Mouse (Mus musculus) naive thymus-derived CD4-positive, alpha-beta T cell, adult 5 months (primary cell): Measurements from ENCODE around the gene Dpagt1. TPM values are rescaled to one million over a fixed set of nuclear protein-coding genes. Genes with fewer than 3 reads are reported as not detected.

Experiments used
- polyA plus RNA-seq: library from polyadenylated mRNA; unstranded; fragments of 100-300 nt; shearing (Covaris generic); gene quantifications from one replicate; pipeline ENCODE4 v1.2.1, GENCODE M21; 2017

Gene Dpagt1
- 6.6 TPM for polyA plus RNA-seq

DNA sequence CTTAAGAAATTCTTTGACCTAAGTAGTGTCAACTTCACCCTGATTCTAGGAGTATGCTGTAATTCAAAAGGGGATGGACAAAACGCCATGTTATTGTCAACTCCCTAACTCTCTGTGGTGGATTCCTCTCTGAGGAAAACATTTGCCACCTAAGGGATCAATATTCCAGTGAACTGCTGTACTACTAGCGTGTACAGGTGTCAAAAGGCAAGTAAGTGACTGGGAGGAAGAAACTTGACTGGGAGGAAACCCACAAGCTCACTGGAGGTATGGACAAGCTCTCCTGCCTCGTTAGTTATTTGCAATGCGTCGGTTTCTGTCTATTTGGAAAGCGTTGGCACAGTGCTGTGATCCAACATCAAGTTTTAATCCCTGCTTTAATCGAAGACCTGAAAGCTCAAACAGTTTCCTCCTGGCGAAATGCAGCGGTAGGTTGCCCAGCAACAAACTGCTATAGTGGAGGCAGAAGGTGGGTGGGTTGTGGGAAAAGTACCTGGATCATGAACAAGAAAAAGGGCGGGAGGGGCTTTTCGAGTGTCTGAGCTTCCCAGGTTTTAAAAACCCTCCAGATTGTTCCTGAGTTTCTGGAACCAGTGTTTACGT, at the start of gene Dpagt1:
Dpagt1 (plus strand) TSS at position 252 of the 603 bp plus-strand sequence.

DNA sequence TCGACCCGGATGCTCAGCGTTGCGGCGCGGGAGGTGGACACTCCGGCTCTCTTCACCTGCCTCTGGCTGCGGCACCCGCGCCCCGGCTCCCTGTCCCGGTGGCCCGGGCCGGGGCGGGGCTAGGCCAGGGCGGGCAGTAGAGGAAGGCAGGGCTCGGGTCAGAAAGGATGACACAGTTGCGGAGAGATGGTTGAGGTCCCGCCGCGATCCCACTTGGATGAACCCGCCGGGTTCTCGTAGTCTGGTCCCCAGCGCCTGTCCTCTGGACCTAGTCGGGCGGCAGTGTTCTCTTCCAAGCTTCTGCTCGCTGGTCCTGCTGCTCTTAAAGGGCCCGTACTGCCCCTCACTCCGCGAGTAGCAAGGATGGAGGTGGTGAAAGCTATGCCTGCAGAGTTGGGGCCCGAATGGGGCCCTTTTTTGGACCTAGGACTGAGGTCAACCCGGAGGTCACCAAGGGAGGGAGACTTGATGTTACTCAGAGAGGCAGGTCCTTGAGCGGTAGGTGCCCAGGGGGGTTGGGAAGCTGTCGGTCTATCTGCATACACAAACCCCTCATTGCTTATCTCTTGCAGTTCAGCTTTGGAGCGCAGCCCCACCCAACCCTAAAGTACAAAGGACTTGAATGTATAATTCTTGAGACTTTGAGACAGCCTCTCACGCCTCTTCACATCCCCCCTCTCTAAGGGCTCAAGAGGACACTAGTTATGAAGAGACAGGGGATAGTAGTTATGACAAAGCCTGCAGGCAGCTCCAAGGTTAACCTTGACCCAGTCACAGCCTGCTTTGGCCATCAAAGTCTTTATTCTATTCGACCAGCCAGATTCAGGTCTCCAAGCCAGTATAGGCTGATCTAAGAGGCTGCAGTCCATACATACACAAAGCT, 37.5 kb upstream of the Dpagt1 start, which contains the start of gene Abcg4:
Abcg4 (minus strand) TSS at position 540 of the 883 bp plus-strand sequence.

DNA sequence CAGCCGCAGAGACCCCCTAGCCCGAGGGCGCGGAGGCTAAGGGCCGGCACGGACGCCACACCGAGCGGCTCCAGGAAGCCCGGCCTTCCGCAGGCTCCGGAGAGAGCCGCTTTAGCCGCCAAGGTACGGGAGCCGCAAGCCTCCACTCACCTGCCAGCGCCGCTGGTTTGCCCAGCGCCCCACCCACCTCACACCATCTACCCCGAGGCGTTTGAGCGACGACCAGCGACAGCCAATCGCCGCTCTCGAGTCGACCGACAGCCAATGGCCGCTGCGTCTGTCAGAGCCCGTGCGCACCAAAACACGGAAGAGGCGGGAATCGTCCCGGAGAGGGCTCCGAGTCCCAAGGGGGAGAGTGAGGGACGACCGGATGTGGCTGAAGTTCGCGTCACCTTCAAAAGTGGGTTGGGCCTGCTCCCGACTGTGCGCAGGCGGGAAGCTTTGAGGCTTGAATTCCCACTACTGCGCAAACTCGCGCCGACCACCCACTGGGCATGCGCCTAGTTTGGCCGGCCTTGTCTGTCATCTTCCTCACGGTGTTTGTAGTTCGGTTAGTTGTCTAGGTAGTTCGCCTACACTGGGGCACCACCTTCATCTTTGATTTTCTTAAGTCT, 20.2 kb upstream of the Dpagt1 start, which contains the start of gene Hinfp:
Hinfp (minus strand) TSS at position 206 of the 614 bp plus-strand sequence.

DNA sequence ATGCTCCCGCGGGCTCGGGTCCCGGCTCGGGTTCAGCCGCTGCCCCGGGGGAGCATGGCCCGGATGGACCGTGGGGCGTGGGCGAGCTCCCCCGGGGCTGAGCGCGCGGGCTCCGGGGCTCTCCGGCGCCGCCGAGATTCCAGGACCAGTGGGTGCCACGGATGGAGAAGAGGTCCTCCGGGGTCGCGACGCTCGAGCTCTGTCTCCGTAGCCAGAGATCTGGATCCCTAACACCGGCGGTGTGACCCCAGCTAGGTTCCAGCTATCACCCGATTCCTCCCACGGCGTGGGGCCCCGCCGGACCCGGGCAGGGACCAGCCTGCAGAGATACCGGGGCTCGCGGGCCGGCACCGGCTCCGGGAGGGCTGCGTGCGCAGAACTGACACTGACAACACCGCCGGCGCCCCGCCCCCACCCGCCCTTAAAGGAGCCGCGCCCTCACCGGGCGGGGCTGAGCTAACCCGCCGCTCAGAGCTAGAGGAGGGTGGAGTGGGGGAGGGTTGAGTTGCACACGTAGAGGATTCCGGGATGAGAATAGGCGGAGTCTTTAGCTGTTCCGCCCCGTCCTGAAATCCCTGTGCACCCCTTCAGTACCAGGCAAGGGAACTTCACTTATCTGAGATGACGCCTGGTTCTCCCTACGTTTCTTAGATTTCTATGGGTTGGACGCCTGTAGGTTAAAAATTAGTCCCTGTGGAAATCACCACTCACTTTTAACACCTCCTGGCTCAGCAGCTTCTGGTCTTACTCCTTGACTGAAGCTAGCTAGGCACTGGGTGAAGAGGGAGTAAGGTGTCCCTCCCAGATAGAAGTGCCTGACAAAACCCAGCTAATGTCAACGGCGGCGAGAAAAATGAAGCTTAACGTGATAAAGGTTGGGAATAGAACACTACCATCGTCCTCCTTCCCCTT, 5.7 kb upstream of the Dpagt1 start, which contains the start of gene C2cd2l:
C2cd2l (minus strand) TSS at position 399 of the 912 bp plus-strand sequence.

DNA sequence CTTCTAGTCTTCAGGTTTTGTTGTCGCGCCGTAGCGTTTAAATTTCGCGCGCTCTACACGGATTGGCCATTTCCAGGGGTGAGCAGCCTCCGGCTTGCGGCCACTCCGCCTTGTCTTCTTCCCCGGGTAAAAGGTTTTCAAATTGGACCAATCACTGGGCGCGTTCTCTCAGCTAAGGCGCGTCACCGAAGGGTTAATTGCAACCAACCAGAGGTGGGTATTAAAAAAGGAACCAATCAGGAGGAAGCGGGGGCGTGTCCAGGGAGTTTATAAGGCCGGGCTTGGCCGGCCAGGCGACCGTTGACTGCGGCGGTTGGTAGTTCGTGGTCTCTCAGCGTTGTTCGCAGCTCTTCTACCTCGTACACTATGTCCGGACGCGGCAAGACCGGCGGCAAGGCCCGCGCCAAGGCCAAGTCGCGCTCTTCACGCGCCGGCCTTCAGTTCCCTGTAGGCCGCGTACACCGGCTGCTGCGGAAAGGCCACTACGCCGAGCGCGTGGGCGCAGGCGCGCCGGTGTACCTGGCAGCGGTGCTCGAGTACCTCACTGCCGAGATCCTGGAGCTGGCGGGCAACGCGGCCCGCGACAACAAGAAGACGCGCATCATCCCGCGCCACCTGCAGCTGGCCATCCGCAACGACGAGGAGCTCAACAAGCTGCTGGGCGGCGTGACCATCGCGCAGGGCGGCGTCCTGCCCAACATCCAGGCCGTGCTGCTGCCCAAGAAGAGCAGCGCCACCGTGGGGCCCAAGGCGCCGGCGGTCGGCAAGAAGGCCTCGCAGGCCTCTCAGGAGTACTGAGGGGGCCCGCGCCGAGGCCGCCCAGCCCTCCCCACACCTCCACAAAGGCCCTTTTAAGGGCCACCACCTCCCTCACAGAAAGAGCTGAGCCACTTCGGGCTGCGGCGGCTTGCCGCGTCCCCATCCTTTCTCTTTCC, 8.8 kb downstream of the Dpagt1 start, which contains the start of gene H2afx:
H2afx (plus strand) TSS at position 299 of the 935 bp plus-strand sequence.

DNA sequence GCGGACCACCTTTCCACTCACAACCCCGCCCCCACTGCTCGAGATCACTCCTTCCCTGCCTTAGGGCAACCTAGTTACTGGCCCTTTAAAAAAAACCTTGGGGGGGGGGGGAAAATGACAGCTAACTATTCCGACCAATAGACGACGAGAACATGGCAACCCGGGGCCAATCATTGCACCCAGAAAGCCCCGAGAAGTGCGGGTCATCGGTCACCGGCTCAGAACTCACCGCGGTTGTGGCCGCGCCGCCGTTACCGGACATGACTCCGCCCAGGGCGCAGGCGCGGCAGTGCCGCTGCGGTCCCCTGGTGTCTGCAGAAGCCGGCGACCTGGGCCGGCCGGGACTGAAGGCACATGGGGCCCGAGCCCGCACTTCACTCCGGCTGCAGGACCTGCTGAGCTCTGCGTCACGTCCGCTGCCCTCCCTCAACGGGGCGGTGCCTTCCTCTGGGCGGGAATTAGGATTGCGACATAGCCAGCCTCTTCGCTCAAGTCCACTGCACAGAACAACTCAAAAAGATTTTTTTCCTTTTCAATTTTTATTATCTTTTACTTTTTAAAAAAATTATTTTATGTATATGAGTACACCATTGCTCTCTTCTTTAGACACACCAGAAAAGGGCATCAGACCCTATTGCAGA, 18.1 kb downstream of the Dpagt1 start, which contains the start of gene Hmbs:
Hmbs (minus strand) TSS at position 448 of the 641 bp plus-strand sequence.

DNA sequence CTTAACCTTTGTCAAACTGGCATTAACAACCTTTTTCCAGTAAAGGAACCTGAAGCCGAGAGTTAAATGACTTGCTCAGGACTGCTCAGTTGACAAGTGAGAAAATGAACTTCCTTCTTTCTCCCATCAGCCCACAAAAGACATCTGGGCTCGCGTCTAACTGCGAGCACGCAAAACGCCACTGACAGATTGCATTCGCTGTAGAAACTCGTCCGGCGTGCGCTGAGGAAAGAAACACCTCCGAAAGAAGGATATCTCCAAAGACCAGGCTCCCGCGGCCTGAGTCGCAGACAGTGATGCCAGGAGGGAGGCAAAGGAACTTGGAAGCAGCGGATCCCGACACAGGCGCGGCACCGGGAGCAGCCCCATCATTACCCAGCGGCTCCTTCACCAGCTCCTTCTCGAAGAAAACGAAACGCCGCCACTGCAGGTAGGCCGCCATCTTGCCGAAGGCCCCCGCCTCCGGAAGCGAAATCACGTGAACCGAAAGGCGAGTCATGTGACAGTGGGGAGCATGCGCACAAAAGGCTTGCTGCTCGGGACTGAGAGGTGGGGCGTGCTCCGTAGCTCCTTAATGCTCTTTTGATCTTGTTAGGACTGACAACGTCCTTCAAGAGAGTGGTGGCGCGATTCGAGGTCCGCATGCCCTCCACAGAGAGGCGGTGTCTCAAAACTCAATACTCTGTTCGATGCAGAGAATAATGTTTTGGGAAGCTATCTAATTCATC, 35.5 kb downstream of the Dpagt1 start, which contains the start of gene Vps11:
Vps11 (minus strand) TSS at position 481 of the 728 bp plus-strand sequence.

DNA sequence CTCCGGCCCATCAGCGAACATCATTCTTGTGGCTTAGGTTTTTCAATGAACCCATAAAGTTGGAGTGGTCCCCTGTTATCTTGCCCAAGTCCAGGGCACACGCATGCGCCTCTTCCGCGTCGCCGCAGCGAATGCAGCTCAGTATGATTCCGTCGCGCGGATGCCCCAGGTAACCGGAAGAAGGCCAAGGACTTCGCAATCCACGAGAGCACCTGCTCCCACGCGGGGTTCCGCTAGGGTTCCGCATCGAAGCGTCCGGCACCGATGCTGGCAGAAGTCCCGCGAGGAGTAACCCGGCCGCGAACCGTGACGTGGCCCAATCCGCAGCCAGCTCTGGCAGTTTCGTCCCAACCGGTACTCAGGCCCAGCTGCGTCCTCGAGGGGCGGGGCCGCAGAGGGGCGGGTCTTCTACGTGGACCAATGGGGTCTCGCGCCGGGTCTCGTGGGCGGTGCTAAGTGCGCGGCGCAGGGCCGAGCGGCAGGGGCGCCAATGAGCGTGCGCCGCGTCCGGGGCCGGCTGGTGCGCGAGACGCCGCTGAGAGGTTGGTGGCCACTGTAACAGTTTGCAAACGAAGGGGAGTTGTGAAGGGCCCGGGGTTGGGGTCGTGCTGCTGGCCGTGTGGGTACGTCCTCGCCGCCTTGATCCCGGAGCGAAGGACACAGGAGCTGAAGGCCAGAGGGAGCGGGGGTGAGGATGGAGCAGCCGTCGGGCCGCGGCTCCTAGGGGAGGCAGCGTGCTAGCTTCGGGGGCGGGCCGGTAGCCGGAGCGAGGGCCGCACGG, 53.4 kb downstream of the Dpagt1 start, which contains the start of gene Hyou1:
Hyou1 (plus strand) TSS at position 437 of the 781 bp plus-strand sequence.

Other genes starting within 250 kb of the Dpagt1 start
- gene Mfrp, start 224.3 kb upstream of the Dpagt1 start, polyA plus RNA-seq = not detected
- gene C1qtnf5, start 218.8 kb upstream of the Dpagt1 start, polyA plus RNA-seq = not detected
- gene Gm49380, start 212.5 kb upstream of the Dpagt1 start, polyA plus RNA-seq = not detected
- 20.6 TPM for gene Rnf26, start 212.5 kb upstream of the Dpagt1 start, polyA plus RNA-seq
- gene Mcam, start 191.6 kb upstream of the Dpagt1 start, polyA plus RNA-seq = 0.70 TPM
- 46.8 TPM for gene Cbl, start 92.0 kb upstream of the Dpagt1 start, polyA plus RNA-seq
- gene Ccdc153, start 85.3 kb upstream of the Dpagt1 start, polyA plus RNA-seq = not detected
- not detected for gene Pdzd3, start 74.5 kb upstream of the Dpagt1 start, polyA plus RNA-seq
- gene Nlrx1, start 57.4 kb upstream of the Dpagt1 start, polyA plus RNA-seq = 2.9 TPM
- not detected for gene Abcg4, start 37.4 kb upstream of the Dpagt1 start, polyA plus RNA-seq
- 49.0 TPM for gene Hinfp, start 20.3 kb upstream of the Dpagt1 start, polyA plus RNA-seq
- gene C2cd2l, start 5.7 kb upstream of the Dpagt1 start, polyA plus RNA-seq = 19.9 TPM
- 62.7 TPM for gene H2afx, start 8.7 kb downstream of the Dpagt1 start, polyA plus RNA-seq
- gene Hmbs, start 18.2 kb downstream of the Dpagt1 start, polyA plus RNA-seq = 20.3 TPM
- gene Vps11, start 35.7 kb downstream of the Dpagt1 start, polyA plus RNA-seq = 73.9 TPM
- 16.9 TPM for gene Hyou1, start 53.5 kb downstream of the Dpagt1 start, polyA plus RNA-seq
- 15.1 TPM for gene Slc37a4, start 70.8 kb downstream of the Dpagt1 start, polyA plus RNA-seq
- gene Rps25, start 81.1 kb downstream of the Dpagt1 start, polyA plus RNA-seq = 2,678 TPM
- gene Trappc4, start 81.6 kb downstream of the Dpagt1 start, polyA plus RNA-seq = 80.8 TPM
- gene Ccdc84, start 92.5 kb downstream of the Dpagt1 start, polyA plus RNA-seq = 39.8 TPM
- not detected for gene Foxr1, start 115.1 kb downstream of the Dpagt1 start, polyA plus RNA-seq
- not detected for gene Upk2, start 129.0 kb downstream of the Dpagt1 start, polyA plus RNA-seq
- 22.3 TPM for gene Bcl9l, start 156.8 kb downstream of the Dpagt1 start, polyA plus RNA-seq
- gene Cxcr5, start 235.9 kb downstream of the Dpagt1 start, polyA plus RNA-seq = 3.2 TPM